Mouse (Mus musculus) stomach, embryonic 14.5 days (tissue): Measurements from ENCODE around the gene Top2a. TPM values are rescaled to one million over a fixed set of nuclear protein-coding genes. Genes with fewer than 3 reads are reported as not detected.
A peak's percentile ranks its signal among the peaks of the same experiment; 100 is the strongest.

Experiments
- ATAC-seq: fragments of 200-750 bp; cut with Nextera tagmentation; 2 replicates; pipeline ENCODE4 v1.8.0; 2017; ENCODE audit warnings: low read depth, moderate TSS enrichment; ENCODE audit not compliant: insufficient number of reproducible peaks, insufficient read depth, low FRiP score
- H3K27ac ChIP-seq: fragments of 300-500 bp; sonication (generic); 2 replicates; pipeline ENCODE4 v1.5.1; 2014; ENCODE audit warnings: mild to moderate bottlenecking, low read length, moderate library complexity, mixed read lengths
- H3K27me3 ChIP-seq: fragments of 300-500 bp; sonication (generic); 2 replicates; pipeline ENCODE4 v1.6.1; 2014; ENCODE audit warnings: low read length, control low read depth, mixed read lengths; ENCODE audit not compliant: control insufficient read depth, insufficient read depth
- H3K36me3 ChIP-seq: fragments of 300-500 bp; sonication (generic); 2 replicates; pipeline ENCODE4 v1.6.1; 2014; ENCODE audit warnings: mild to moderate bottlenecking, control low read depth, low read length, moderate library complexity, mixed read lengths; ENCODE audit not compliant: control insufficient read depth, insufficient read depth
- H3K4me1 ChIP-seq: fragments of 300-500 bp; sonication (generic); 2 replicates; pipeline ENCODE4 v1.6.1; 2014; ENCODE audit warnings: low read length, control low read depth, mixed read lengths; ENCODE audit not compliant: control insufficient read depth, insufficient read depth
- H3K4me2 ChIP-seq: fragments of 300-500 bp; sonication (generic); replicated peaks from 2 replicates; pipeline ENCODE4 v1.6.1; 2014; ENCODE audit warnings: low read depth, low read length, control low read depth
- H3K4me3 ChIP-seq: fragments of 300-500 bp; sonication (generic); 2 replicates; pipeline ENCODE4 v1.5.1; 2014; ENCODE audit warnings: low read depth, low read length, control low read depth
- H3K9ac ChIP-seq: fragments of 300-500 bp; sonication (generic); replicated peaks from 2 replicates; pipeline ENCODE4 v1.6.1; 2014; ENCODE audit warnings: low read depth, mild to moderate bottlenecking, control low read depth, low read length, moderate library complexity, mixed read lengths
- H3K9me3 ChIP-seq: fragments of 300-500 bp; sonication (generic); 2 replicates; pipeline ENCODE4 v1.6.1; 2016; ENCODE audit warnings: low read depth, low read length, control low read depth; ENCODE audit not compliant: control insufficient read depth
- WGBS: fragments of 180-500 bp; shearing (Covaris S2); extraction: QIAGEN DNeasy Blood & Tissue Kit; methylation state at CpG from one replicate; pipeline ENCODE4 v1.1.7; 2014; 5-methylcytosine and 5-hydroxymethylcytosine counted together
- polyA plus RNA-seq: library from polyadenylated mRNA; unstranded; fragments of >200 nt; fragmentation: Nextera tagmentation; extraction: Ambion mirVana; gene quantifications from 2 replicates; pipeline ENCODE4 v1.2.1, GENCODE M21; 2014

Top2a gene
- polyA plus RNA-seq, 1 experiment from 2014 or later, result 284 TPM

DNA sequence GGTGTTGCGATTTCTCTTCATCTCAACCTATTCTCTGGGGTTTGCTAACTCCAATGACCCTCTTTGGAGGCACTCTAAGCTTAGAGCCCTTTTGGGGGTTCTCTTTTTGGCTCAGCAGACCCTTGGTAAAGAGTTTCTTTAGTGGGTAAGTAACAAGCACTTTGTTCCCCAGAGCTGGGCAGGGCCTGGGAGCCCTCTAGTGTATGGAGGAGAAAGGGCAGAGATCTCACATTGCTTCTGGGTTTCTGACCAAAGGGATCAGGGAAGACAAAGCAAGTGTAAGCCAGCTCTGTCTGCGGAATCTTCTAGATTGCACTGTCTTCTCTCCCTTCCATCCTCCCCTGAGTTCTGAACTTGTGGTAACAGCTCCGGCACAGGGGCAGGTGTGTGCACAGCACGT, 11.4 kb upstream of the Top2a start:
- 66% methylated on average over 4 of the region's 4 CpGs for WGBS
- Histone ChIP-seq H3K4me3 (no peak overlapping the region), H3K9ac (no peak overlapping the region), H3K9me3 (no peaks in the 10 kb centered on the region), H3K4me2 (no peak overlapping the region), H3K36me3 (no peaks in the 10 kb centered on the region), H3K27ac (no peak overlapping the region), H3K27me3 (no peaks in the 10 kb centered on the region), H3K4me1 (no peaks in the 10 kb centered on the region)
- no peak for ATAC-seq

DNA sequence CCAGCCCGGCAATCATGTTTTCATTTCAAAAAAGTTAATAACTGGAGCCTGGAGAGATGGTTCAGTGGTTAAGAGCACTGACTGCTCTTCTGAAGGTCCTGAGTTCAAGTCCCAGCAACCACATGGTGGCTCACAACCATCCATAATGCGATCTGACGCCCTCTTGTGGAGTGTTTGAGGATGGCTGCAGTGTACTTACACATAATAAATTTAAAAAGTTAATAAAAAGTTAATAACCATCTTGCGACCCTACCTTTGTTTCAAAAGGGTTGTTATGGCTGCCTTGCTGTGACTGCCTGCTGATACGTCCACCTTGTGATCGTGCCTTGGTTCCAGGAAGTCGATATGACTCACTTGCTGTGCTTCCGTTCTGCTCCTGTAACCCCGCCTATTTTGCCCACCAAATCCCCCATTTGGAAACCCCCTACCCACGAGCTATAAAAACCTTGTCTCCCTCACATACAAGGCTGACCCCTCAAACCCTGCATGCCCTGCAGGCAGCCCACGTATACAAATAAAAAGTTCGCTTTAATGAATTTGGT, 3.0 kb upstream of the Top2a start:
- peaks cover 13% of the 10 kb centered on the region; the same call in 1 of the 2 replicates for H3K4me1 ChIP-seq
- 88% methylated on average over 12 of the region's 12 CpGs for WGBS
- no peak overlapping the region for H3K4me3 ChIP-seq
- H3K4me2 ChIP-seq, result no peak overlapping the region
- H3K36me3 ChIP-seq, result 0 out of 2 replicates have a peak, but pooled peaks cover 2% of the 10 kb centered on the region
- H3K9me3 ChIP-seq, result no peaks in the 10 kb centered on the region
- H3K9ac ChIP-seq, result no peak overlapping the region
- ATAC-seq, result no peak
- no peak overlapping the region for H3K27ac ChIP-seq
- H3K27me3 ChIP-seq, result no peaks in the 10 kb centered on the region

DNA sequence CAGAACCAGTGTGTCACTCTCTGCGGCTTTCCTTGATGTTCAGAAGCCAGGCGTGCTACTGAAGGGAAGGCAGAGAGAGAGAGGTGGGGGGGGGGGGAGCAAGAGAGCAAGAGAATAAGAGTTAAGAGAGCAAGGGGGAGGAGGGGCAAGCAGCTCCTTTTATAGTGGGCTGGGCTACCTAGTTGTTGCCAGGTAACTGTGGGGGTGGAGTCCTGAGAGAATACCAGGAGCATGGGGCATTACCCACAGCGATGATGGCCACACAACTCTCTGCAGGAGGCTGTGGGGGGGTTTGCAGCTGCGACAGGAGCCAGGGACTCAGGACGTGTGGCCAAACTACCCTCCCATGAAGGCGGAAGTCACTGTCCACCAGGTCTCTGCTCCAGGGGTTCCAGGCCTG, 1.9 kb upstream of the Top2a start:
- Histone ChIP-seq H3K9ac (no peak overlapping the region), H3K27me3 (no peaks in the 10 kb centered on the region), H3K4me2 (no peak overlapping the region), H3K36me3 (peaks cover 13% of the 10 kb centered on the region), H3K4me3 (no peak overlapping the region), H3K4me1 (peaks cover 13% of the 10 kb centered on the region; the same call in 1 of the 2 replicates), H3K9me3 (no peaks in the 10 kb centered on the region), H3K27ac (no peak overlapping the region)
- WGBS, result 83% methylated on average over 6 of the region's 6 CpGs
- no peak for ATAC-seq

DNA sequence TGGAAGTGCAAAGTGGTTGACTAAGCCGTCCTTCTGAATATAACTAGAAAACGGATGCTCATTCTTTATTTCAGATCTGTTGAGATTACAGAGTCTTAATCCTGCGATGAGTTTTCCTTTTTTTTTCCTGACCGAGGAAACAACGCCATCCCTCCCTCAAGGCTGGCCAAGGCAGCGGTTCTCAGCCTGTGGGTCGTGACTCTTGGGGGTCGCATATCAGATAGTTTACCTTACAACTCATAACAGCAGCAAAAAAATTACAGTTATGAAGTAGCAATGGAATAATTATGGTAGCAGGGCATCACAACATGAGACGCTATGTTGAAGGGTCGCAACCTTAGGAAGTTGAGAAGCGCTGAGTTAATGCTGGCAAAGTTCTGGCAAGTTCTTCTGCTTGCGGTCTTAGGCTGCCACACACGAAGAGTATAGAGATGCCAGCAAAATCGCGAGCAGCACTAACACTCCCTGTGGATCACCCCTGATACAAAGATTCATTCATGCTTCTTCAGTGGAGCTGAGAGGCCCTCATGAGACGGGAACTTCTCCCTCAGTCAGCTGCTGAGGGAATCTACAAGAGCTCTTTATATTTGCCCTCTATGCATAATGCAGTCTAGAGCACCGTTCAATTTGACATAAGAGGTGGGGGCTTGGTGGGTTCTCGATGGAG, 612 bp upstream of the Top2a start:
- Histone ChIP-seq H3K4me1 (peaks cover 13% of the 10 kb centered on the region; the same call in 1 of the 2 replicates), H3K9me3 (no peaks in the 10 kb centered on the region), H3K4me3 (peak overlapping the region; percentile 75), H3K9ac (no peak overlapping the region), H3K27me3 (no peaks in the 10 kb centered on the region), H3K4me2 (peak overlapping the region; percentile 52), H3K27ac (peak overlapping the region; percentile 86), H3K36me3 (peaks cover 21% of the 10 kb centered on the region)
- WGBS, result 34% methylated on average over 18 of the region's 18 CpGs
- ATAC-seq, result 0 out of 2 replicates have a peak, but pooled peaks have one; percentile 7

DNA sequence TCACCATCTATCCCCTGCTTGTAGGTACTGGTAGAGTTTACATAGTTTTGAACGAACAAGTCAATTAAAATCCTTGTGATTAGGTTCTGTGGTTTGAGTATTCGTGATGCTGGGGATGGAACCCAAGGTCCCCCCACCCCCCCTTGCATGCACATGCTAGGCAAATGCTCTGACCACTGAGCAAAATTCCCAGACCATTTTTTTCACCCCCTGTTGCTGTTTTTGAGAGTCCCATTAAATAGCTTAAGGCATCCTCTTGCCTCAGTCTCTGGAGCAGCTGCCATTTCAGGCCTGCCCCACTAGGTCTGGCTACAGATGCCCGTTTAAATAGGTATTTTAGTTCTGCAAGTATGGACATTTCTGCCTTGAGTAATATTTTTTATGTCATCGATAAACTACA, 895 bp downstream of the Top2a start:
- peak overlapping the region; percentile 60 for H3K4me2 ChIP-seq
- H3K27me3 ChIP-seq, result no peaks in the 10 kb centered on the region
- H3K27ac ChIP-seq, result no peak overlapping the region
- peak overlapping the region; percentile 75 for H3K4me3 ChIP-seq
- no peaks in the 10 kb centered on the region for H3K9me3 ChIP-seq
- peaks cover 34% of the 10 kb centered on the region for H3K36me3 ChIP-seq
- WGBS, result 3% methylated on average over 4 of the region's 4 CpGs
- no peak for ATAC-seq
- H3K4me1 ChIP-seq, result peaks cover 13% of the 10 kb centered on the region; the same call in 1 of the 2 replicates
- peak overlapping the region; percentile 80 for H3K9ac ChIP-seq

DNA sequence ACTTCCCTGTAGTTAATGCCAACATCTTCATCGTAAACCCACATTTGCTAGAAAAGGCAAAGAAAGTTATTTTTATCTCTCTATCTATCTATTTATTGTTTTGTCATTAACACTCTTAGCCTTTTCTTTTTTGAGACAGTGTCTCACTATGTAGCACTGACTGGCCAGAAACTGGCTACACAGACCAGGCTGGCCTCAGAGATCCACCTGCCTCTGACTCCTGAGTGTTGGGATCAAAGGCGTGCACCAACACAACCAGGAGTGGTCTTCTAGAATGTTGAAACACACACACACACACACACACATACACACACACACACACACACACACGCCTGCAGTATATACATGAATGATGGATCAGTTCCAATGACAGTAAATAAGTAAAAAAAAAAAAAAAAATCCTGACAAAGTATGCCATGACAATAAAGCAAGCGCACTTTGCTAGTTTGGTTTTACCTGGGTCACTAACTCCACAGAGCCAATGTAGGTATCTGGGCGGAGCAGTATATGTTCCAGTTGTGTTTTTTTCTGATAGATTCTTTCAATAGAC, 1.5 kb downstream of the Top2a start:
- peak overlapping the region; percentile 60 for H3K4me2 ChIP-seq
- H3K4me3 ChIP-seq, result peak overlapping the region; percentile 75
- H3K9me3 ChIP-seq, result no peaks in the 10 kb centered on the region
- H3K27me3 ChIP-seq, result no peaks in the 10 kb centered on the region
- peak overlapping the region; percentile 80; the same call in 1 of the 2 replicates for H3K9ac ChIP-seq
- 69% methylated on average over 5 of the region's 5 CpGs for WGBS
- H3K36me3 ChIP-seq, result peaks cover 39% of the 10 kb centered on the region
- no peak for ATAC-seq
- H3K27ac ChIP-seq, result no peak overlapping the region
- peaks cover 13% of the 10 kb centered on the region; the same call in 1 of the 2 replicates for H3K4me1 ChIP-seq

DNA sequence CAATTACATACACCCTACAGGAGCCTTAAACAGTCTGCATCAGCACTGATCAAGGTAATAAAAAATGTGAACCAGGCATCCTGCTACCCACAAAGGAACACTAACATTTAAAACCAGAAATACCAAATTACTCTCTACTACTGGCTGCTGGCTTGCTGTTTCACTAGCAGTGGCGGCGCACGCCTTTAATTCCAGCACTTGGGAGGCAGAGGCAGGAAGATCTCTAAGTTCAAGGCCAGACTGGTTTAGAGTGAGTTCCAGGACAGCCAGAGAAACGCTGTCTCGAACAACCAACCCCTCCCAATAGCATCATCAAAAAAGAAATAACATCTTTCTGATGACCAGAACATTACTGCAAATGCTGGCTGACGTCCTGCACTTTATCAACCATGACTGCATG, 4.1 kb downstream of the Top2a start:
- no peak overlapping the region for H3K9ac ChIP-seq
- H3K4me2 ChIP-seq, result no peak overlapping the region
- no peak overlapping the region for H3K27ac ChIP-seq
- H3K36me3 ChIP-seq, result peaks cover 63% of the 10 kb centered on the region
- H3K4me1 ChIP-seq, result peaks cover 11% of the 10 kb centered on the region; the same call in 1 of the 2 replicates
- no peaks in the 10 kb centered on the region for H3K9me3 ChIP-seq
- no peak overlapping the region for H3K4me3 ChIP-seq
- ATAC-seq, result no peak
- 95% methylated on average over 6 of the region's 6 CpGs for WGBS
- no peaks in the 10 kb centered on the region for H3K27me3 ChIP-seq

DNA sequence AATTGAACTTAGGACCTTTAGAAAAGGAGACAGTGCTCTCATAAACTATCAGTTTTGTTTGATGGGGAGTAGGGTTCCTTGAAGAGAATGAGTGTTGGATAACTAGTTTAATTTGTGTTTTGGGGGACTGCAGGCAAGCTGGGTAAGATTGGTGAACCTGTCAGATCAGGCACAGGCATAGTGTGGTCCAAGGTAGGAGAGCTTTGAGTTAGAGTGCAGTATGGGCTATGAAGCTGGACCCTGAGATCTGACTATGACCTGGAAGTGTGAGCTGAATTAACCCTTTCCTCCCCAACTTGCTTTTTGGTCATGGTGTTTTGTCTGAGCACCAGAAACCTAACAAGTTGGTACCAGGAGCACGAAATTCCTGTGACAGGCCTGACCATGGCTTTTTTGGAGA, 10.1 kb downstream of the Top2a start:
- Histone ChIP-seq H3K36me3 (peaks cover 89% of the 10 kb centered on the region), H3K4me3 (no peak overlapping the region), H3K27ac (no peak overlapping the region), H3K4me2 (no peak overlapping the region), H3K4me1 (no peaks in the 10 kb centered on the region), H3K9ac (no peak overlapping the region), H3K27me3 (no peaks in the 10 kb centered on the region), H3K9me3 (no peaks in the 10 kb centered on the region)
- 86% methylated on average over 1 of the region's 1 CpGs for WGBS
- no peak for ATAC-seq
